Mouse (Mus musculus) hindbrain, embryonic 13.5 days (tissue): ENCODE measurements around the gene Ano10. TPM values are rescaled to one million over a fixed set of nuclear protein-coding genes. Genes with fewer than 3 reads are reported as not detected.

Experiments used
- ATAC-seq: fragments of 200-750 bp; cut with Nextera tagmentation; 2 replicates; pipeline ENCODE4 v1.8.0; 2017; ENCODE audit warnings: moderate TSS enrichment; ENCODE audit not compliant: low FRiP score
- H3K27ac ChIP-seq: fragments of 300-500 bp; sonication (generic); 2 replicates; pipeline ENCODE4 v1.5.1; 2015; ENCODE audit warnings: inconsistent platforms, mild to moderate bottlenecking, moderate library complexity
- H3K27me3 ChIP-seq: fragments of 300-500 bp; sonication (generic); 2 replicates; pipeline ENCODE4 v1.6.1; 2015; ENCODE audit warnings: mild to moderate bottlenecking, inconsistent platforms
- H3K36me3 ChIP-seq: fragments of 300-500 bp; sonication (generic); 2 replicates; pipeline ENCODE4 v1.6.1; 2015; ENCODE audit warnings: mild to moderate bottlenecking, inconsistent platforms
- H3K4me1 ChIP-seq: fragments of 300-500 bp; sonication (generic); replicated peaks from 2 replicates; pipeline ENCODE4 v1.6.1; 2015; ENCODE audit warnings: inconsistent platforms
- H3K4me2 ChIP-seq: fragments of 300-500 bp; sonication (generic); 2 replicates; pipeline ENCODE4 v1.6.1; 2015; ENCODE audit warnings: inconsistent platforms, mild to moderate bottlenecking, moderate library complexity
- H3K4me3 ChIP-seq: fragments of 300-500 bp; sonication (generic); 2 replicates; pipeline ENCODE4 v1.5.1; 2015; ENCODE audit warnings: mild to moderate bottlenecking, inconsistent platforms
- H3K9ac ChIP-seq: fragments of 300-500 bp; sonication (generic); 2 replicates; pipeline ENCODE4 v1.6.1; 2015; ENCODE audit warnings: mild to moderate bottlenecking, inconsistent platforms
- H3K9me3 ChIP-seq: fragments of 300-500 bp; sonication (generic); 2 replicates; pipeline ENCODE4 v1.6.1; 2016; ENCODE audit warnings: inconsistent platforms
- WGBS: fragments of 180-500 bp; shearing (Covaris S2); methylation state at CpG from one replicate; pipeline ENCODE4 v1.1.7; 2015; 5-methylcytosine and 5-hydroxymethylcytosine counted together
- polyA plus RNA-seq: library from polyadenylated mRNA; unstranded; fragments of >200 nt; fragmentation: Nextera tagmentation; extraction: Ambion mirVana; gene quantifications from 2 replicates; pipeline ENCODE4 v1.2.1, GENCODE M21; 2015

Ano10 gene
- polyA plus RNA-seq, 1 experiment from 2014 or later, result 48.7 TPM

GRCm38 (mm10) chr9:122215118-122215517 lies 79.1 kb downstream of the Ano10 start:
- no peak overlapping the region for H3K4me3 ChIP-seq
- H3K27ac ChIP-seq, result no peak overlapping the region
- H3K4me1 ChIP-seq, result peaks cover 5% of the 10 kb centered on the region; the same call in 1 of the 2 replicates
- no peak for ATAC-seq
- no peaks in the 10 kb centered on the region for H3K27me3 ChIP-seq
- H3K36me3 ChIP-seq, result no peaks in the 10 kb centered on the region
- H3K9me3 ChIP-seq, result no peaks in the 10 kb centered on the region
- no peak overlapping the region for H3K4me2 ChIP-seq
- no peak overlapping the region for H3K9ac ChIP-seq

GRCm38 (mm10) chr9:122208311-122208710 lies 85.9 kb downstream of the Ano10 start:
- H3K4me3 ChIP-seq, result no peak overlapping the region
- no peak overlapping the region for H3K27ac ChIP-seq
- no peaks in the 10 kb centered on the region for H3K9me3 ChIP-seq
- H3K27me3 ChIP-seq, result no peaks in the 10 kb centered on the region
- no peak overlapping the region for H3K9ac ChIP-seq
- ATAC-seq, result no peak
- H3K36me3 ChIP-seq, result no peaks in the 10 kb centered on the region
- no peak overlapping the region for H3K4me2 ChIP-seq
- 84% methylated on average over 4 of the region's 4 CpGs for WGBS
- H3K4me1 ChIP-seq, result peaks cover 15% of the 10 kb centered on the region

- Histone ChIP-seq H3K4me2 (no peak overlapping the region), H3K4me3 (no peak overlapping the region), H3K9ac (no peak overlapping the region), H3K27ac (no peak overlapping the region), H3K4me1 (peaks cover 15% of the 10 kb centered on the region), H3K9me3 (no peaks in the 10 kb centered on the region), H3K36me3 (peaks cover 10% of the 10 kb centered on the region), H3K27me3 (no peaks in the 10 kb centered on the region)
- 65% methylated on average over 11 of the region's 11 CpGs for WGBS
- no peak for ATAC-seq
Observed at GRCm38 (mm10) chr9:122205543-122206200, 88.6 kb downstream of the Ano10 start.

- no peak overlapping the region for H3K4me2 ChIP-seq
- H3K9ac ChIP-seq, result no peak overlapping the region
- H3K4me3 ChIP-seq, result no peak overlapping the region
- no peaks in the 10 kb centered on the region; the same call in 1 of the 2 replicates for H3K27me3 ChIP-seq
- 72% methylated on average over 7 of the region's 7 CpGs for WGBS
- ATAC-seq, result no peak
- no peaks in the 10 kb centered on the region for H3K9me3 ChIP-seq
- H3K27ac ChIP-seq, result no peak overlapping the region
- H3K4me1 ChIP-seq, result peaks cover 15% of the 10 kb centered on the region
- peaks cover 14% of the 10 kb centered on the region for H3K36me3 ChIP-seq
Observed at GRCm38 (mm10) chr9:122204508-122204907, 89.7 kb downstream of the Ano10 start.

GRCm38 (mm10) chr9:122199253-122199652 lies 95.0 kb downstream of the Ano10 start:
- Histone ChIP-seq H3K27me3 (no peaks in the 10 kb centered on the region; the same call in 1 of the 2 replicates), H3K36me3 (peaks cover 20% of the 10 kb centered on the region), H3K27ac (no peak overlapping the region), H3K4me2 (no peak overlapping the region), H3K4me1 (peaks cover 19% of the 10 kb centered on the region), H3K4me3 (no peak overlapping the region), H3K9ac (no peak overlapping the region), H3K9me3 (no peaks in the 10 kb centered on the region)
- no peak for ATAC-seq
- 33% methylated on average over 6 of the region's 6 CpGs for WGBS

GRCm38 (mm10) chr9:122198621-122199020 lies 95.6 kb downstream of the Ano10 start:
- H3K9me3 ChIP-seq, result no peaks in the 10 kb centered on the region
- H3K27me3 ChIP-seq, result no peaks in the 10 kb centered on the region; the same call in 1 of the 2 replicates
- H3K4me3 ChIP-seq, result no peak overlapping the region
- no peak overlapping the region for H3K9ac ChIP-seq
- ATAC-seq, result no peak
- H3K4me1 ChIP-seq, result peaks cover 19% of the 10 kb centered on the region
- WGBS, result 82% methylated on average over 3 of the region's 3 CpGs
- H3K36me3 ChIP-seq, result peaks cover 20% of the 10 kb centered on the region
- no peak overlapping the region for H3K4me2 ChIP-seq
- no peak overlapping the region for H3K27ac ChIP-seq

- Histone ChIP-seq H3K27me3 (no peaks in the 10 kb centered on the region; the same call in 1 of the 2 replicates), H3K9me3 (no peaks in the 10 kb centered on the region), H3K36me3 (peaks cover 20% of the 10 kb centered on the region), H3K4me3 (no peak overlapping the region), H3K27ac (no peak overlapping the region), H3K4me1 (peaks cover 19% of the 10 kb centered on the region), H3K9ac (no peak overlapping the region), H3K4me2 (no peak overlapping the region)
- ATAC-seq, result no peak
- 82% methylated on average over 5 of the region's 5 CpGs for WGBS
Observed at GRCm38 (mm10) chr9:122197021-122197420, 97.2 kb downstream of the Ano10 start.

- no peak for ATAC-seq
- Histone ChIP-seq H3K27me3 (no peaks in the 10 kb centered on the region; the same call in 1 of the 2 replicates), H3K4me3 (no peak overlapping the region), H3K4me1 (peaks cover 19% of the 10 kb centered on the region), H3K36me3 (peaks cover 10% of the 10 kb centered on the region), H3K9me3 (no peaks in the 10 kb centered on the region), H3K9ac (no peak overlapping the region), H3K27ac (no peak overlapping the region), H3K4me2 (no peak overlapping the region)
- 83% methylated on average over 5 of the region's 5 CpGs for WGBS
Observed at GRCm38 (mm10) chr9:122195042-122195682, 99.1 kb downstream of the Ano10 start.

GRCm38 (mm10) chr9:122193823-122194222 lies 100.4 kb downstream of the Ano10 start:
- no peak overlapping the region for H3K4me3 ChIP-seq
- no peak for ATAC-seq
- H3K9me3 ChIP-seq, result no peaks in the 10 kb centered on the region
- H3K27me3 ChIP-seq, result no peaks in the 10 kb centered on the region
- peaks cover 19% of the 10 kb centered on the region; the same call in 1 of the 2 replicates for H3K4me1 ChIP-seq
- no peak overlapping the region for H3K27ac ChIP-seq
- H3K4me2 ChIP-seq, result no peak overlapping the region
- no peak overlapping the region for H3K9ac ChIP-seq
- H3K36me3 ChIP-seq, result peaks cover 6% of the 10 kb centered on the region
- WGBS, result 95% methylated on average over 5 of the region's 5 CpGs

- Histone ChIP-seq H3K9me3 (no peaks in the 10 kb centered on the region), H3K9ac (no peak overlapping the region), H3K27ac (no peak overlapping the region), H3K4me2 (no peak overlapping the region), H3K4me1 (peaks cover 19% of the 10 kb centered on the region; the same call in 1 of the 2 replicates), H3K4me3 (no peak overlapping the region), H3K36me3 (peaks cover 6% of the 10 kb centered on the region), H3K27me3 (no peaks in the 10 kb centered on the region)
- no peak for ATAC-seq
- 76% methylated on average over 5 of the region's 5 CpGs for WGBS
Observed at GRCm38 (mm10) chr9:122193361-122193760, 100.9 kb downstream of the Ano10 start.

GRCm38 (mm10) chr9:122188724-122189123 lies 105.5 kb downstream of the Ano10 start:
- H3K9ac ChIP-seq, result no peak overlapping the region
- no peak overlapping the region for H3K27ac ChIP-seq
- no peaks in the 10 kb centered on the region for H3K4me1 ChIP-seq
- ATAC-seq, result no peak
- H3K36me3 ChIP-seq, result no peaks in the 10 kb centered on the region
- H3K27me3 ChIP-seq, result no peaks in the 10 kb centered on the region
- H3K9me3 ChIP-seq, result no peaks in the 10 kb centered on the region
- no peak overlapping the region for H3K4me2 ChIP-seq
- H3K4me3 ChIP-seq, result no peak overlapping the region
- 58% methylated on average over 1 of the region's 1 CpGs for WGBS

GRCm38 (mm10) chr9:122187451-122187921 lies 106.7 kb downstream of the Ano10 start:
- 91% methylated on average over 7 of the region's 7 CpGs for WGBS
- no peak for ATAC-seq
- Histone ChIP-seq H3K27ac (no peak overlapping the region), H3K36me3 (0 out of 2 replicates have a peak, but pooled peaks cover 3% of the 10 kb centered on the region), H3K9ac (no peak overlapping the region), H3K4me2 (no peak overlapping the region), H3K9me3 (no peaks in the 10 kb centered on the region), H3K4me1 (no peaks in the 10 kb centered on the region), H3K27me3 (no peaks in the 10 kb centered on the region), H3K4me3 (no peak overlapping the region)
